Mouse (Mus musculus) hindbrain, postnatal 0 days (tissue): Measurements from ENCODE around the gene Akr1b8. TPM values are rescaled to one million over a fixed set of nuclear protein-coding genes. Genes with fewer than 3 reads are reported as not detected.

Experiments used
- ATAC-seq: fragments of 200-750 bp; cut with Nextera tagmentation; 2 replicates; pipeline ENCODE4 v1.8.0; 2017; ENCODE audit warnings: mild to moderate bottlenecking, moderate TSS enrichment, moderate library complexity
- DNase-seq: peaks from one replicate; pipeline ENCODE4 v3.0.0-alpha.2; 2015; ENCODE audit warnings: low spot score
- H3K27ac ChIP-seq: fragments of 300-500 bp; sonication (generic); 2 replicates; pipeline ENCODE4 v1.5.1; 2014; ENCODE audit warnings: mild to moderate bottlenecking
- H3K27me3 ChIP-seq: fragments of 300-500 bp; sonication (generic); 2 replicates; pipeline ENCODE4 v1.6.1; 2014; ENCODE audit warnings: low read length, mixed read lengths; ENCODE audit not compliant: insufficient read depth
- H3K36me3 ChIP-seq: fragments of 300-500 bp; sonication (generic); 2 replicates; pipeline ENCODE4 v1.6.1; 2014; ENCODE audit warnings: low read length, mixed read lengths; ENCODE audit not compliant: insufficient read depth
- H3K4me1 ChIP-seq: fragments of 300-500 bp; sonication (generic); 2 replicates; pipeline ENCODE4 v1.6.1; 2014; ENCODE audit warnings: antibody characterized with exemption, low read length, mixed read lengths; ENCODE audit not compliant: insufficient read depth
- H3K4me2 ChIP-seq: fragments of 300-500 bp; sonication (generic); 2 replicates; pipeline ENCODE4 v1.6.1; 2014; ENCODE audit warnings: low read depth, mild to moderate bottlenecking, low read length, moderate library complexity, mixed read lengths
- H3K4me3 ChIP-seq: fragments of 300-500 bp; sonication (generic); 2 replicates; pipeline ENCODE4 v1.5.1; 2014; ENCODE audit warnings: low read length
- H3K9ac ChIP-seq: fragments of 300-500 bp; sonication (generic); replicated peaks from 2 replicates; pipeline ENCODE4 v1.6.1; 2014; ENCODE audit warnings: mild to moderate bottlenecking, low read length, moderate library complexity, mixed read lengths
- H3K9me3 ChIP-seq: fragments of 300-500 bp; sonication (generic); 2 replicates; pipeline ENCODE4 v1.6.1; 2016; ENCODE audit warnings: low read length, mixed read lengths
- CTCF ChIP-seq: IDR thresholded peaks from 2 replicates; pipeline ENCODE4 v1.5.1; 2016; ENCODE audit warnings: antibody characterized with exemption, control low read depth, low read depth
- WGBS: fragments of 180-500 bp; shearing (Covaris S2); extraction: QIAGEN DNeasy Blood & Tissue Kit; methylation state at CpG from one replicate; pipeline ENCODE4 v1.1.7; 2014; 5-methylcytosine and 5-hydroxymethylcytosine counted together
- polyA plus RNA-seq: library from polyadenylated mRNA; unstranded; fragments of >200 nt; fragmentation: Nextera tagmentation; extraction: Ambion mirVana; gene quantifications from 2 replicates; pipeline ENCODE4 v1.2.1, GENCODE M21; 2015
- total RNA-seq: library from RNA; depleted of rRNA; stranded (reverse); fragments of >200 nt; gene quantifications from 2 replicates; pipeline ENCODE4 v1.2.3, GENCODE M21; 2014; rRNA removed

Akr1b8 gene
- total and polyA plus RNA-seq, 2 experiments from 2014 or later: 1.6 to 3.8 TPM

- no peaks in the 10 kb centered on the region for H3K36me3 ChIP-seq
- no peak overlapping the region for H3K4me2 ChIP-seq
- WGBS: 100% methylated on average over 2 of the region's 2 CpGs
- H3K4me1 ChIP-seq: no peaks in the 10 kb centered on the region
- H3K9ac ChIP-seq: no peak overlapping the region
- no peak for ATAC-seq
- TF ChIP-seq CTCF: no peak
- DNase-seq: no peak
- no peak overlapping the region for H3K4me3 ChIP-seq
- no peak overlapping the region for H3K27ac ChIP-seq
- no peaks in the 10 kb centered on the region for H3K27me3 ChIP-seq
- H3K9me3 ChIP-seq: no peaks in the 10 kb centered on the region
Measured at GRCm38 (mm10) chr6:34416521-34416920, 62.6 kb downstream of the Akr1b8 start.

Other genes starting within 250 kb of the Akr1b8 start
- 30.4 TPM in 2 replicates for gene Slc35b4, start 177.0 kb upstream of the Akr1b8 start, total RNA-seq
- gene Slc35b4, start 177.0 kb upstream of the Akr1b8 start, polyA plus RNA-seq: 26.0 and 28.7 TPM in 2 replicates
- 78.2 and 84.9 TPM in 2 replicates for gene Akr1b3, start 36.6 kb upstream of the Akr1b8 start, total RNA-seq
- gene Akr1b3, start 36.6 kb upstream of the Akr1b8 start, polyA plus RNA-seq: 97.5 and 106 TPM in 2 replicates
- 16.4 and 17.2 TPM in 2 replicates for gene Akr1b10, start 30.1 kb downstream of the Akr1b8 start, total RNA-seq
- 22.0 and 25.1 TPM in 2 replicates for gene Akr1b10, start 30.1 kb downstream of the Akr1b8 start, polyA plus RNA-seq
- gene Akr1b7, start 58.2 kb downstream of the Akr1b8 start, total RNA-seq: not detected in 2 replicates
- 0.14 TPM in 1 of 2 replicates, not detected in the other for gene Akr1b7, start 58.2 kb downstream of the Akr1b8 start, polyA plus RNA-seq
- gene Bpgm, start 122.1 kb downstream of the Akr1b8 start, total RNA-seq: 35.5 and 43.2 TPM in 2 replicates
- 72.9 and 73.9 TPM in 2 replicates for gene Bpgm, start 122.1 kb downstream of the Akr1b8 start, polyA plus RNA-seq
- 27.6 and 28.1 TPM in 2 replicates for gene Cald1, start 244.4 kb downstream of the Akr1b8 start, total RNA-seq
- 59.0 and 67.6 TPM in 2 replicates for gene Cald1, start 244.4 kb downstream of the Akr1b8 start, polyA plus RNA-seq